In genomic region chr2:47878002-47878401, GRCm38 (mm10) we compare ENCODE assay signal across 20 mouse cellular contexts.
"Had no signal": no experiment of that assay in that cellular context is flagged by ENCODE, and none has a peak within 500 bp of the region (broad histone marks: within the 10 kb centered on the region; RNA-seq: fewer than 3 reads in every experiment).

No protein-coding gene starts in this region.

- H3K27ac ChIP-seq: kidney, postnatal 0 days; layer of hippocampus, adult 2 months; limb, embryonic 12.5 days; liver, embryonic 13.5 days; neural tube, embryonic 12.5 days; neural tube, embryonic 15.5 days; stomach, postnatal 0 days had no signal

- H3K4me2 ChIP-seq: limb, embryonic 12.5 days; liver, embryonic 13.5 days; midbrain, embryonic 11.5 days; neural tube, embryonic 12.5 days; neural tube, embryonic 15.5 days had no signal

- H3K36me3 ChIP-seq: limb, embryonic 12.5 days; liver, embryonic 13.5 days; neural tube, embryonic 12.5 days; neural tube, embryonic 15.5 days had no signal

- H3K9me3 ChIP-seq: limb, embryonic 12.5 days; liver, embryonic 13.5 days; neural tube, embryonic 12.5 days; neural tube, embryonic 15.5 days had no signal

- H3K27me3 ChIP-seq: limb, embryonic 12.5 days; liver, embryonic 13.5 days; neural tube, embryonic 12.5 days; neural tube, embryonic 15.5 days had no signal

- H3K4me3 ChIP-seq: layer of hippocampus, adult 2 months; limb, embryonic 12.5 days; liver, embryonic 13.5 days; neural tube, embryonic 12.5 days; neural tube, embryonic 15.5 days had no signal

- DNase-seq: kidney, adult 9 months; kidney, postnatal 25 days; layer of hippocampus, adult 9-11 months; liver, embryonic 13.5 days; lung, adult 2 months; lung, postnatal 14 days; lung, postnatal 4 days; midbrain, embryonic 14.5 days; right cerebral cortex, adult 18-20 months; right cerebral cortex, postnatal 14 days; right cerebral cortex, postnatal 4 days; thymus, adult 18-20 months; thymus, postnatal 36 days had no signal

- H3K4me1 ChIP-seq: limb, embryonic 12.5 days; liver, embryonic 13.5 days; neural tube, embryonic 12.5 days; neural tube, embryonic 15.5 days had no signal

- H3K9ac ChIP-seq: limb, embryonic 12.5 days; liver, embryonic 13.5 days; neural tube, embryonic 12.5 days; neural tube, embryonic 15.5 days had no signal
